Mouse (Mus musculus): Measurements from ENCODE around the gene Kdm1b. TPM values are rescaled to one million over a fixed set of nuclear protein-coding genes. Genes with fewer than 3 reads are reported as not detected.

Gene Kdm1b
- total RNA-seq (2021), result 1 to 10 TPM; 6.2 to 6.3 TPM
- long read RNA-seq, experiment 1, full-length matches to known transcripts, result 6 of 10 reads
- long read RNA-seq, experiment 1, partial matches to known transcripts, result 0 of 10 reads
- long read RNA-seq, experiment 1, other reads (novel, unspliced or antisense), result 4 of 10 reads
- long read RNA-seq, experiment 2, full-length matches to known transcripts, result 4 of 5 reads
- long read RNA-seq, experiment 2, partial matches to known transcripts, result 0 of 5 reads
- long read RNA-seq, experiment 2, other reads (novel, unspliced or antisense), result 1 of 5 reads

GRCm38 (mm10) chr13:47043030-47043680, at the start of gene Kdm1b:
Kdm1b (plus strand) TSS chr13:47043499.
- DNase-seq, result peak; percentile 99

GRCm38 (mm10) chr13:46997355-46997754, 45.9 kb upstream of the Kdm1b start:
- no peak for DNase-seq

GRCm38 (mm10) chr13:46999498-46999897, 43.8 kb upstream of the Kdm1b start:
- DNase-seq, result no peak

- no peak for DNase-seq
Measured at GRCm38 (mm10) chr13:47001590-47001989, 41.7 kb upstream of the Kdm1b start.

- DNase-seq, result no peak
Measured at GRCm38 (mm10) chr13:47013740-47014139, 29.6 kb upstream of the Kdm1b start.

GRCm38 (mm10) chr13:47014334-47015194, 28.7 kb upstream of the Kdm1b start, which contains the start of gene Nhlrc1:
Nhlrc1 (minus strand) TSS chr13:47014850.
- DNase-seq, result peak; percentile 84

GRCm38 (mm10) chr13:47015195-47015501, 28.2 kb upstream of the Kdm1b start:
- DNase-seq, result no peak

- DNase-seq, result peak; percentile 51
Measured at GRCm38 (mm10) chr13:47017259-47017658, 26.0 kb upstream of the Kdm1b start.

GRCm38 (mm10) chr13:47019774-47020173, 23.5 kb upstream of the Kdm1b start:
- no peak for DNase-seq

GRCm38 (mm10) chr13:47020798-47021197, 22.5 kb upstream of the Kdm1b start:
- DNase-seq, result no peak

GRCm38 (mm10) chr13:47030376-47031107, 12.8 kb upstream of the Kdm1b start:
- no peak for DNase-seq

- DNase-seq, result no peak
Measured at GRCm38 (mm10) chr13:47033602-47034001, 9.7 kb upstream of the Kdm1b start.

GRCm38 (mm10) chr13:47037946-47038345, 5.4 kb upstream of the Kdm1b start:
- DNase-seq, result no peak

GRCm38 (mm10) chr13:47040061-47040460, 3.2 kb upstream of the Kdm1b start:
- DNase-seq, result no peak

- DNase-seq, result no peak
Measured at GRCm38 (mm10) chr13:47042024-47042633, 1.2 kb upstream of the Kdm1b start.

- peak; percentile 31 for DNase-seq
Measured at GRCm38 (mm10) chr13:47043833-47044616, 726 bp downstream of the Kdm1b start.

- no peak for DNase-seq
Measured at GRCm38 (mm10) chr13:47044617-47044947, 1.3 kb downstream of the Kdm1b start, which contains the start of gene Tpmt. Tpmt (minus strand) TSS chr13:47044737.

- no peak for DNase-seq
Measured at GRCm38 (mm10) chr13:47047996-47048395, 4.7 kb downstream of the Kdm1b start.

GRCm38 (mm10) chr13:47050009-47050408, 6.7 kb downstream of the Kdm1b start:
- no peak for DNase-seq

- DNase-seq, result no peak
Measured at GRCm38 (mm10) chr13:47053971-47054370, 10.7 kb downstream of the Kdm1b start.

- DNase-seq, result no peak
Measured at GRCm38 (mm10) chr13:47056126-47056525, 12.8 kb downstream of the Kdm1b start.

Data from gastrocnemius, postnatal 10 days (tissue).